Mouse (Mus musculus) skeletal muscle tissue, adult 2 months (tissue): ENCODE measurements at regions not wholly inside any gene's neighbourhood (a gene's known extent, or its start where the extent isn't known, plus 50 kb on each side); places are given as distances from the start of the nearest gene placed in this dataset.

Source experiments
- DNase-seq: peaks from one replicate; pipeline ENCODE4 v3.0.0-alpha.2; 2012; ENCODE audit warnings: low read depth, low spot score

GRCm38 (mm10) chr3:9200156-9200555 lies 409.7 kb downstream of the Zfp704 start:
- DNase-seq: no peak

- no peak for DNase-seq
Measured at GRCm38 (mm10) chr3:9198652-9199332, 411.1 kb downstream of the Zfp704 start.

GRCm38 (mm10) chr3:9195781-9196180 lies 414.1 kb downstream of the Zfp704 start:
- DNase-seq: no peak

GRCm38 (mm10) chr3:9189366-9190287 lies 420.3 kb downstream of the Zfp704 start:
- no peak for DNase-seq

GRCm38 (mm10) chr3:9186364-9187120 lies 423.3 kb downstream of the Zfp704 start:
- no peak for DNase-seq

- no peak for DNase-seq
Measured at GRCm38 (mm10) chr3:9181576-9181975, 428.3 kb downstream of the Zfp704 start.

- no peak for DNase-seq
Measured at GRCm38 (mm10) chr3:9179641-9180040, 430.2 kb downstream of the Zfp704 start.

GRCm38 (mm10) chr3:9174517-9174832 lies 435.4 kb downstream of the Zfp704 start:
- DNase-seq: no peak

- DNase-seq: peak; percentile 37
Measured at GRCm38 (mm10) chr3:9173643-9174516, 436.0 kb downstream of the Zfp704 start.

- DNase-seq: no peak
Measured at GRCm38 (mm10) chr3:9171970-9172369, 437.9 kb downstream of the Zfp704 start.

GRCm38 (mm10) chr3:9168955-9169354 lies 440.9 kb downstream of the Zfp704 start:
- DNase-seq: no peak

- no peak for DNase-seq
Measured at GRCm38 (mm10) chr3:9159073-9159472, 450.8 kb downstream of the Zfp704 start.

- DNase-seq: no peak
Measured at GRCm38 (mm10) chr3:9154172-9154571, 455.7 kb downstream of the Zfp704 start.

- peak; percentile 6 for DNase-seq
Measured at GRCm38 (mm10) chr3:9153690-9154089, 456.2 kb downstream of the Zfp704 start.

GRCm38 (mm10) chr3:9152256-9152655 lies 457.6 kb downstream of the Zfp704 start:
- no peak for DNase-seq

- DNase-seq: no peak
Measured at GRCm38 (mm10) chr3:9151590-9151989, 458.3 kb downstream of the Zfp704 start.

GRCm38 (mm10) chr3:9148605-9149004 lies 461.3 kb downstream of the Zfp704 start:
- DNase-seq: no peak

GRCm38 (mm10) chr3:9146481-9146880 lies 463.4 kb downstream of the Zfp704 start:
- no peak for DNase-seq

GRCm38 (mm10) chr3:9145612-9146011 lies 464.3 kb downstream of the Zfp704 start:
- no peak for DNase-seq

- no peak for DNase-seq
Measured at GRCm38 (mm10) chr3:9141836-9142235, 468.0 kb downstream of the Zfp704 start.
